Mouse (Mus musculus): ENCODE measurements around the gene Gjb5. TPM values are rescaled to one million over a fixed set of nuclear protein-coding genes. Genes with fewer than 3 reads are reported as not detected.

Gene Gjb5
- polyA plus RNA-seq, 1 experiment from 2014 or later = 0.07 TPM

GRCm38 (mm10) chr4:127370447-127370846 is 12.5 kb upstream of the Gjb5 start:
- ATAC-seq (ENCODE audit: insufficient read depth) = no peak

GRCm38 (mm10) chr4:127368379-127368973 is 10.5 kb upstream of the Gjb5 start:
- 26% methylated on average over 13 of the region's 13 CpGs for WGBS (ENCODE audit: insufficient replicate concordance)
- Histone ChIP-seq H3K36me3 (replicated peaks) (no peaks in the 10 kb centered on the region), H3K9me3 (replicated peaks) (no peaks in the 10 kb centered on the region), H3K4me2 (no peak overlapping the region), H3K27me3 (no peaks in the 10 kb centered on the region), H3K27ac (replicated peaks) (no peak overlapping the region), H3K4me3 (replicated peaks) (no peak overlapping the region), H3K9ac (no peak overlapping the region), H3K4me1 (replicated peaks) (no peaks in the 10 kb centered on the region)
- ATAC-seq (ENCODE audit: insufficient read depth) = no peak

More at GRCm38 (mm10) chr4:127370447-127370846, 12.5 kb upstream of the Gjb5 start:
- Histone ChIP-seq H3K36me3 (replicated peaks) (no peaks in the 10 kb centered on the region), H3K27ac (replicated peaks) (no peak overlapping the region), H3K4me1 (replicated peaks) (no peaks in the 10 kb centered on the region), H3K9me3 (replicated peaks) (no peaks in the 10 kb centered on the region), H3K27me3 (no peaks in the 10 kb centered on the region), H3K4me3 (replicated peaks) (no peak overlapping the region), H3K9ac (no peak overlapping the region), H3K4me2 (no peak overlapping the region)
- 35% methylated on average over 2 of the region's 2 CpGs for WGBS (ENCODE audit: insufficient replicate concordance)

- no peak for ATAC-seq (ENCODE audit: insufficient read depth)
- Histone ChIP-seq H3K9me3 (replicated peaks) (no peaks in the 10 kb centered on the region), H3K27me3 (no peaks in the 10 kb centered on the region), H3K27ac (replicated peaks) (no peak overlapping the region), H3K9ac (no peak overlapping the region), H3K4me3 (replicated peaks) (no peak overlapping the region), H3K4me1 (replicated peaks) (no peaks in the 10 kb centered on the region), H3K36me3 (replicated peaks) (no peaks in the 10 kb centered on the region), H3K4me2 (no peak overlapping the region)
- 39% methylated on average over 4 of the region's 4 CpGs for WGBS (ENCODE audit: insufficient replicate concordance)
Measured at GRCm38 (mm10) chr4:127365834-127366233, 7.9 kb upstream of the Gjb5 start.

GRCm38 (mm10) chr4:127365433-127365832 is 7.5 kb upstream of the Gjb5 start:
- H3K36me3 ChIP-seq (replicated peaks) = no peaks in the 10 kb centered on the region
- no peaks in the 10 kb centered on the region for H3K4me1 ChIP-seq (replicated peaks)
- 41% methylated on average over 5 of the region's 5 CpGs for WGBS (ENCODE audit: insufficient replicate concordance)
- H3K9ac ChIP-seq = no peak overlapping the region
- H3K9me3 ChIP-seq (replicated peaks) = no peaks in the 10 kb centered on the region
- H3K27ac ChIP-seq (replicated peaks) = no peak overlapping the region
- H3K4me3 ChIP-seq (replicated peaks) = no peak overlapping the region
- H3K4me2 ChIP-seq = no peak overlapping the region
- no peaks in the 10 kb centered on the region for H3K27me3 ChIP-seq
- ATAC-seq (ENCODE audit: insufficient read depth) = no peak

- H3K27me3 ChIP-seq = no peaks in the 10 kb centered on the region
- no peak overlapping the region for H3K27ac ChIP-seq (replicated peaks)
- 55% methylated on average over 6 of the region's 6 CpGs for WGBS (ENCODE audit: insufficient replicate concordance)
- H3K4me3 ChIP-seq (replicated peaks) = no peak overlapping the region
- no peak for ATAC-seq (ENCODE audit: insufficient read depth)
- no peak overlapping the region for H3K9ac ChIP-seq
- H3K4me1 ChIP-seq (replicated peaks) = no peaks in the 10 kb centered on the region
- H3K4me2 ChIP-seq = no peak overlapping the region
- H3K36me3 ChIP-seq (replicated peaks) = no peaks in the 10 kb centered on the region
- H3K9me3 ChIP-seq (replicated peaks) = no peaks in the 10 kb centered on the region
Measured at GRCm38 (mm10) chr4:127364431-127364830, 6.5 kb upstream of the Gjb5 start.

GRCm38 (mm10) chr4:127363331-127363730 is 5.3 kb upstream of the Gjb5 start:
- H3K4me1 ChIP-seq (replicated peaks) = no peaks in the 10 kb centered on the region
- 48% methylated on average over 4 of the region's 4 CpGs for WGBS (ENCODE audit: insufficient replicate concordance)
- ATAC-seq (ENCODE audit: insufficient read depth) = no peak
- H3K36me3 ChIP-seq (replicated peaks) = no peaks in the 10 kb centered on the region
- H3K9ac ChIP-seq = no peak overlapping the region
- no peak overlapping the region for H3K4me3 ChIP-seq (replicated peaks)
- H3K27me3 ChIP-seq = no peaks in the 10 kb centered on the region
- H3K9me3 ChIP-seq (replicated peaks) = no peaks in the 10 kb centered on the region
- H3K4me2 ChIP-seq = no peak overlapping the region
- no peak overlapping the region for H3K27ac ChIP-seq (replicated peaks)

GRCm38 (mm10) chr4:127362520-127362919 is 4.5 kb upstream of the Gjb5 start:
- Histone ChIP-seq H3K9me3 (replicated peaks) (no peaks in the 10 kb centered on the region), H3K27ac (replicated peaks) (no peak overlapping the region), H3K4me3 (replicated peaks) (no peak overlapping the region), H3K9ac (no peak overlapping the region), H3K4me2 (no peak overlapping the region), H3K27me3 (no peaks in the 10 kb centered on the region), H3K4me1 (replicated peaks) (no peaks in the 10 kb centered on the region), H3K36me3 (replicated peaks) (no peaks in the 10 kb centered on the region)
- ATAC-seq (ENCODE audit: insufficient read depth) = no peak
- whole genome bisulfite sequencing (ENCODE audit: insufficient replicate concordance) = 16% methylated on average over 3 of the region's 3 CpGs

- no peaks in the 10 kb centered on the region for H3K36me3 ChIP-seq (replicated peaks)
- no peak for ATAC-seq (ENCODE audit: insufficient read depth)
- no peak overlapping the region for H3K27ac ChIP-seq (replicated peaks)
- H3K4me2 ChIP-seq = no peak overlapping the region
- H3K4me3 ChIP-seq (replicated peaks) = no peak overlapping the region
- WGBS (ENCODE audit: insufficient replicate concordance) = 37% methylated on average over 15 of the region's 15 CpGs
- H3K4me1 ChIP-seq (replicated peaks) = no peaks in the 10 kb centered on the region
- H3K27me3 ChIP-seq = no peaks in the 10 kb centered on the region
- H3K9me3 ChIP-seq (replicated peaks) = no peaks in the 10 kb centered on the region
- no peak overlapping the region for H3K9ac ChIP-seq
Measured at GRCm38 (mm10) chr4:127354506-127355485, 3.2 kb downstream of the Gjb5 start.

- no peaks in the 10 kb centered on the region for H3K4me1 ChIP-seq (replicated peaks)
- H3K4me2 ChIP-seq = no peak within 1 kb of the TSS
- H3K27ac ChIP-seq (replicated peaks) = no peak within 1 kb of the TSS
- 59% methylated on average over 8 of the region's 8 CpGs for WGBS (ENCODE audit: insufficient replicate concordance)
- no peaks in the 10 kb centered on the region for H3K9me3 ChIP-seq (replicated peaks)
- H3K4me3 ChIP-seq (replicated peaks) = no peak within 1 kb of the TSS
- ATAC-seq (ENCODE audit: insufficient read depth) = no peak
- no peaks in the 10 kb centered on the region for H3K27me3 ChIP-seq
- no peak within 1 kb of the TSS for H3K9ac ChIP-seq
- H3K36me3 ChIP-seq (replicated peaks) = no peaks in the 10 kb centered on the region
Measured at GRCm38 (mm10) chr4:127353951-127354438, 4.0 kb downstream of the Gjb5 start, which contains the start of gene Gjb4. TSS of gene Gjb4 (minus strand) at chr4:127354081.

- 47% methylated on average over 1 of the region's 1 CpGs for WGBS (ENCODE audit: insufficient replicate concordance)
- Histone ChIP-seq H3K4me2 (no peak overlapping the region), H3K36me3 (replicated peaks) (no peaks in the 10 kb centered on the region), H3K4me1 (replicated peaks) (no peaks in the 10 kb centered on the region), H3K9me3 (replicated peaks) (no peaks in the 10 kb centered on the region), H3K27me3 (no peaks in the 10 kb centered on the region), H3K4me3 (replicated peaks) (no peak overlapping the region), H3K27ac (replicated peaks) (no peak overlapping the region), H3K9ac (no peak overlapping the region)
- no peak for ATAC-seq (ENCODE audit: insufficient read depth)
Measured at GRCm38 (mm10) chr4:127352594-127352993, 5.4 kb downstream of the Gjb5 start.

- Histone ChIP-seq H3K27ac (replicated peaks) (no peak overlapping the region), H3K27me3 (no peaks in the 10 kb centered on the region), H3K36me3 (replicated peaks) (no peaks in the 10 kb centered on the region), H3K4me3 (replicated peaks) (no peak overlapping the region), H3K9ac (no peak overlapping the region), H3K9me3 (replicated peaks) (no peaks in the 10 kb centered on the region), H3K4me2 (no peak overlapping the region), H3K4me1 (replicated peaks) (no peaks in the 10 kb centered on the region)
- 25% methylated on average over 4 of the region's 4 CpGs for WGBS (ENCODE audit: insufficient replicate concordance)
- no peak for ATAC-seq (ENCODE audit: insufficient read depth)
Measured at GRCm38 (mm10) chr4:127349560-127350300, 8.3 kb downstream of the Gjb5 start.

Data from liver, embryonic 15.5 days (tissue).